In the genomic region with DNA sequence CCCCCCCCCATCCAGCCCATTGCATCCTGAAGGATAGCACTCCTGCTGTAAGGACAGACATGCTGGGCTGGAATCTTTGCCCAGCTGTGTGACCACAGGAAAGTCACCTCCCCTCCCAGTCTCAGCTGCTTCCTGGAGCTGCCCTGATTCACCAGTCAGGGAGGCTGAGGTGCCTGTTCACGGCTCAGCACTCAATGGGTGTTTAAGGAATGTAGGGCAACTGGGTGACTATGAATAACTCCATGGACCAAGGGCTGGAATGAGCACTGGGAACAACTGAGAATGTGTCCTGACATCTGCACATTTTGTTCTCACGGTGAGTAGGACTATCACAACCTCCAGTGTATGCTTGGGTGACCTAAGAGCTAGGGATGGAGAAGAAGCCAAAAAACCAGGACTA, we compare ENCODE assay signal across 28 mouse cellular contexts.
A peak's percentile ranks its signal among the peaks of the same experiment; 100 is the strongest.
DNase-seq lines count a peak whose midpoint lies in the region; ATAC-seq and TF ChIP-seq lines count a peak whose summit lies in the region.
"Had no signal": no experiment of that assay in that cellular context is flagged by ENCODE, and none has a peak within 500 bp of the region (broad histone marks: within the 10 kb centered on the region; RNA-seq: fewer than 3 reads in every experiment).

No protein-coding gene starts in this region.

- WGBS in midbrain, embryonic 10.5 days = 91% methylated on average over 2 of the region's 2 CpGs
- WGBS in midbrain, embryonic 16.5 days = 84% methylated on average over 2 of the region's 2 CpGs
- 83% methylated on average over 2 of the region's 2 CpGs for WGBS in embryonic facial prominence, embryonic 10.5 days
- 83% methylated on average over 2 of the region's 2 CpGs for WGBS in limb, embryonic 10.5 days

- no peak overlapping the region for H3K4me3 ChIP-seq in gastrocnemius, adult 2 months
- no peak overlapping the region for H3K4me3 ChIP-seq in midbrain, embryonic 10.5 days
- no peak overlapping the region for H3K4me3 ChIP-seq in midbrain, embryonic 16.5 days (ENCODE audit: low read depth, low read length)
- H3K4me3 ChIP-seq in embryonic facial prominence, embryonic 10.5 days = no peak overlapping the region
- no peak overlapping the region for H3K4me3 ChIP-seq in limb, embryonic 10.5 days
- H3K4me3 ChIP-seq: forebrain, embryonic 10.5 days; heart, embryonic 13.5 days; left cerebral cortex, adult 2 months; limb, embryonic 13.5 days; midbrain, embryonic 12.5 days; neural tube, embryonic 15.5 days had no signal

- H3K4me2 ChIP-seq in midbrain, embryonic 16.5 days (ENCODE audit: low read length) = no peak overlapping the region
- H3K4me2 ChIP-seq: heart, embryonic 13.5 days; hindbrain, embryonic 14.5 days; limb, embryonic 13.5 days; liver, embryonic 11.5 days; midbrain, embryonic 12.5 days; neural tube, embryonic 15.5 days had no signal

- peaks cover 33% of the 10 kb centered on the region for H3K4me1 ChIP-seq in midbrain, embryonic 10.5 days
- no peaks in the 10 kb centered on the region; the same call in 1 of the 2 replicates for H3K4me1 ChIP-seq in midbrain, embryonic 16.5 days (ENCODE audit: control insufficient read depth, insufficient read depth, low read length)
- H3K4me1 ChIP-seq in embryonic facial prominence, embryonic 10.5 days = peaks cover 34% of the 10 kb centered on the region
- peaks cover 24% of the 10 kb centered on the region for H3K4me1 ChIP-seq in limb, embryonic 10.5 days

- ATAC-seq in midbrain, embryonic 16.5 days = no peak
- ATAC-seq: forebrain, embryonic 16.5 days had no signal

- H3K36me3 ChIP-seq in midbrain, embryonic 10.5 days = no peaks in the 10 kb centered on the region
- H3K36me3 ChIP-seq in midbrain, embryonic 16.5 days (ENCODE audit: control insufficient read depth, insufficient read depth, low read length) = no peaks in the 10 kb centered on the region
- H3K36me3 ChIP-seq in embryonic facial prominence, embryonic 10.5 days (replicated peaks) = no peaks in the 10 kb centered on the region
- H3K36me3 ChIP-seq in limb, embryonic 10.5 days = no peaks in the 10 kb centered on the region
- H3K36me3 ChIP-seq: forebrain, embryonic 10.5 days; heart, embryonic 13.5 days; limb, embryonic 13.5 days; midbrain, embryonic 12.5 days; neural tube, embryonic 15.5 days had no signal

- intact Hi-C loops in gastrocnemius, adult 2 months (cut with DNase I) = no loop called here

- H3K27ac ChIP-seq in gastrocnemius, adult 2 months = peak overlapping the region; percentile 81
- peak overlapping the region; percentile 23; the same call in 1 of the 2 replicates for H3K27ac ChIP-seq in midbrain, embryonic 10.5 days (replicated peaks)
- no peak overlapping the region for H3K27ac ChIP-seq in midbrain, embryonic 16.5 days (ENCODE audit: low read length)
- H3K27ac ChIP-seq in embryonic facial prominence, embryonic 10.5 days (replicated peaks) = peak overlapping the region; percentile 1; the same call in 1 of the 2 replicates
- no peak overlapping the region; the same call in 1 of the 2 replicates for H3K27ac ChIP-seq in limb, embryonic 10.5 days
- H3K27ac ChIP-seq: forebrain, embryonic 10.5 days; heart, embryonic 13.5 days; hindbrain, embryonic 14.5 days; left cerebral cortex, adult 2 months; limb, embryonic 13.5 days; midbrain, embryonic 12.5 days; neural tube, embryonic 15.5 days had no signal

- no peak for TF ChIP-seq CTCF in gastrocnemius, adult 2 months (IDR thresholded peaks at IDR 0.05)

- peaks cover 13% of the 10 kb centered on the region for H3K27me3 ChIP-seq in midbrain, embryonic 10.5 days (ENCODE audit: low read depth, poor library complexity, severe bottlenecking)
- H3K27me3 ChIP-seq in midbrain, embryonic 16.5 days (ENCODE audit: control insufficient read depth, insufficient read depth, low read depth, low read length) = no peaks in the 10 kb centered on the region; the same call in 1 of the 2 replicates
- peaks cover 9% of the 10 kb centered on the region for H3K27me3 ChIP-seq in embryonic facial prominence, embryonic 10.5 days (replicated peaks; ENCODE audit: low read depth, poor library complexity, severe bottlenecking)
- peaks cover 10% of the 10 kb centered on the region for H3K27me3 ChIP-seq in limb, embryonic 10.5 days (ENCODE audit: low read depth, poor library complexity, severe bottlenecking)

- no peak overlapping the region for H3K9ac ChIP-seq in midbrain, embryonic 16.5 days (ENCODE audit: low read depth, low read length)
- H3K9ac ChIP-seq: heart, embryonic 13.5 days; hindbrain, embryonic 14.5 days; limb, embryonic 13.5 days; midbrain, embryonic 12.5 days; neural tube, embryonic 15.5 days had no signal

- no peak for DNase-seq in gastrocnemius, adult 2 months
- no peak for DNase-seq in gastrocnemius, postnatal 25 days
- no peak for DNase-seq in midbrain, embryonic 10.5 days (ENCODE audit: low spot score)
- DNase-seq in embryonic facial prominence, embryonic 10.5 days (ENCODE audit: low spot score) = no peak
- peak; percentile 14 for DNase-seq in skeletal muscle tissue, adult 2 months (ENCODE audit: low read depth, low spot score)
- no peak for DNase-seq in limb, embryonic 10.5 days (ENCODE audit: low spot score)
- DNase-seq in urinary bladder, adult 2 months (ENCODE audit: low spot score) = no peak
- DNase-seq: adrenal gland, postnatal 10 days; cerebellum, adult 11-12 months; cerebellum, postnatal 10 days; gastrocnemius, postnatal 14 days; heart, postnatal 14 days; kidney, adult 11 months; kidney, postnatal 25 days; lung, postnatal 36 days; retina, postnatal 1 day; right cerebral cortex, postnatal 14 days; thymus, postnatal 25 days had no signal

- no peaks in the 10 kb centered on the region for H3K9me3 ChIP-seq in midbrain, embryonic 10.5 days (replicated peaks)
- H3K9me3 ChIP-seq in midbrain, embryonic 16.5 days (replicated peaks; ENCODE audit: control insufficient read depth, low read length, poor library complexity, severe bottlenecking) = no peaks in the 10 kb centered on the region
- H3K9me3 ChIP-seq in embryonic facial prominence, embryonic 10.5 days = no peaks in the 10 kb centered on the region
- H3K9me3 ChIP-seq in limb, embryonic 10.5 days (replicated peaks) = no peaks in the 10 kb centered on the region
- H3K9me3 ChIP-seq: forebrain, embryonic 10.5 days; limb, embryonic 13.5 days; midbrain, embryonic 12.5 days; neural tube, embryonic 15.5 days had no signal

Comparison
In these comparisons a context has a peak if more than half of its experiments do, and no peak if none do; other contexts are left out.
1. H3K27ac ChIP-seq: peak in gastrocnemius, adult 2 months (single experiment), midbrain, embryonic 10.5 days (single experiment) and embryonic facial prominence, embryonic 10.5 days (single experiment); none in midbrain, embryonic 16.5 days (single experiment) and limb, embryonic 10.5 days (single experiment).